Mouse (Mus musculus): ENCODE measurements around the gene Tmem217. TPM values are rescaled to one million over a fixed set of nuclear protein-coding genes. Genes with fewer than 3 reads are reported as not detected.
A peak's percentile ranks its signal among the peaks of the same experiment; 100 is the strongest.
"Not testable (repeated sequence)": the region's sequence is repeated elsewhere in the genome, so short reads cannot be mapped to it uniquely, and the experiment has no call there.

Tmem217 gene
- polyA plus RNA-seq, 1 experiment from 2014 or later = 0.49 TPM

DNA sequence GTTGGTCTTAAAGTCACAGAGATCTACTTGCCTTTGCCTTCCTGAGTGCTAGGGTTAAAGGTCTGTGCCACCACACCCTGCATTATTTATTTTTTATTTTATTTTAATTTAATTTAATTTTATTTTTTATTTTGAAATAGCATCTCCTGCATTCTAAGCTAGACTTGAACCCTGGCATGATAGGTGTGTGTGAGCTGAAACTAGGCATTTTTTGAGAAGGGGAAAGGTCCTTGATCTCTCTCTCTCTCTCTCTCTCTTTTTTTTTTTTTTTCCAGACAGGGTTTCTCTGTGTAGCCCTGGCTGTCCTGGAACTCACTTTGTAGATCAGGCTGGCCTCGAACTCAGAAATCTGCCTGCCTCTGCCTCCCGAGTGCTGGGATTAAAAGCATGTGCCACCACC lies 53.2 kb downstream of the Tmem217 start:
- ATAC-seq; H3K27me3 ChIP-seq (replicated peaks); H3K4me3 ChIP-seq (replicated peaks); H3K27ac ChIP-seq; H3K9me3 ChIP-seq; H3K4me2 ChIP-seq (replicated peaks); H3K4me1 ChIP-seq (replicated peaks); H3K36me3 ChIP-seq; H3K9ac ChIP-seq: not testable (repeated sequence)
- whole genome bisulfite sequencing = 93% methylated on average over 2 of the region's 2 CpGs

DNA sequence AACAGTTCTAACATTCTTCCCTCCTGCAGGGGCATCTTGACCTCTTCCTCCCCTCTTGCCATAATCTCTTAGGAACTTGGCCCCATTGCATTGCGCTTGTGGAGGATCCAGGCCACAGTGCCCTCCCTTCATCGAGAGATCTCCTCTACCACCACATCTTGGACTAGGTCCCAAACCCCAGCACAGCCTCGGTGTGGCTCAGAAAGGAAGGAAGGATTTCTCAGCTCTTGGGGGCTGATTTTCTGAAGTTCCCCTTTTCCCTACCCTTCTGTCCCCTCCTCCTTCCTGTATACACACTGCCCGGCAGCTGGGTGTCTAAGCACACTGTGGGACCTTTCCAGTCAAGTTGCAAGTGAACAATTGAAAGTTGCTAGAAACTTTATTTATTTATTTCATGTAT lies 54.2 kb downstream of the Tmem217 start:
- Histone ChIP-seq H3K9me3 (no peaks in the 10 kb centered on the region), H3K36me3 (peaks cover 5% of the 10 kb centered on the region; the same call in 1 of the 2 replicates), H3K27me3 (replicated peaks) (no peaks in the 10 kb centered on the region), H3K27ac (no peak overlapping the region), H3K4me2 (replicated peaks) (no peak overlapping the region), H3K9ac (no peak overlapping the region), H3K4me1 (replicated peaks) (peaks cover 11% of the 10 kb centered on the region), H3K4me3 (replicated peaks) (no peak overlapping the region)
- WGBS = 39% methylated on average over 4 of the region's 4 CpGs
- ATAC-seq = no peak

DNA sequence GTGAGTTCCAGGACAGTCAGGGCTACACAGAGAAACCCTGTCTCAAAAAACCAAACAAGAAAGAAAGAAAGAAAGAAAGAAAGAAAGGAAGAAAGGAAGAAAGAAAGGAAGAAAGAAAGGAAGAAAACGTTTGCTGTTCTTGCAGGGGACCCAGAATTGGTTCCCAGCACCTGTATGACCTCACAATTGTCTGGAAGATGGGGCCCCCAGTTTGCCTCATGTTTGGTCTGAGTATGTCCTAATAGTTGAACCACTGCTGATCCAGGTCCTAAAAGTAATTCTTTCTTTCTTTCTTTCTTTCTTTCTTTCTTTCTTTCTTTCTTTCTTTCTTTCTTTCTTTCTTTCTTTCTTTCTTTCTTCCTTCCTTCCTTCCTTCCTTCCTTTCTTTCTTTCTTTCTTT lies 54.7 kb downstream of the Tmem217 start:
- H3K27me3 ChIP-seq (replicated peaks); ATAC-seq; H3K4me2 ChIP-seq (replicated peaks); H3K4me3 ChIP-seq (replicated peaks); H3K9ac ChIP-seq; H3K27ac ChIP-seq; H3K36me3 ChIP-seq; H3K9me3 ChIP-seq: not testable (repeated sequence)
- 60% methylated on average over 1 of the region's 1 CpGs for WGBS
- peaks cover 13% of the 10 kb centered on the region for H3K4me1 ChIP-seq (replicated peaks)

DNA sequence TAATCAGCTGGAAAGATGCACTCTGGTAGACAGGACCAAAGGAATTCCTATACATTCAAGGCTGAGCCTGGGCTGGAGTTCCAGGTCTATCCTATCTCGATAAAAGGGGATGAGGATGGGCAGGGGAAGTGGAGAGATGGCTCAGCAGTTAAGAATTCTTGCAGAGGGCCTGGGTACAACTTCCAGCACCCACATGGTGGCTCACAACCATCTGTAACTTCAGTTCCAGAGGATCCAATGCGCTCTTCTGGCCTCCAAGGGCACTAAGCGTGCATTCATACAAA lies 55.2 kb downstream of the Tmem217 start:
- Histone ChIP-seq H3K4me3 (replicated peaks) (no peak overlapping the region), H3K36me3 (peaks cover 5% of the 10 kb centered on the region; the same call in 1 of the 2 replicates), H3K27ac (no peak overlapping the region), H3K9me3 (no peaks in the 10 kb centered on the region), H3K9ac (no peak overlapping the region), H3K4me2 (replicated peaks) (no peak overlapping the region), H3K27me3 (replicated peaks) (no peaks in the 10 kb centered on the region), H3K4me1 (replicated peaks) (peaks cover 13% of the 10 kb centered on the region)
- whole genome bisulfite sequencing = 92% methylated on average over 3 of the region's 3 CpGs
- no peak for ATAC-seq

DNA sequence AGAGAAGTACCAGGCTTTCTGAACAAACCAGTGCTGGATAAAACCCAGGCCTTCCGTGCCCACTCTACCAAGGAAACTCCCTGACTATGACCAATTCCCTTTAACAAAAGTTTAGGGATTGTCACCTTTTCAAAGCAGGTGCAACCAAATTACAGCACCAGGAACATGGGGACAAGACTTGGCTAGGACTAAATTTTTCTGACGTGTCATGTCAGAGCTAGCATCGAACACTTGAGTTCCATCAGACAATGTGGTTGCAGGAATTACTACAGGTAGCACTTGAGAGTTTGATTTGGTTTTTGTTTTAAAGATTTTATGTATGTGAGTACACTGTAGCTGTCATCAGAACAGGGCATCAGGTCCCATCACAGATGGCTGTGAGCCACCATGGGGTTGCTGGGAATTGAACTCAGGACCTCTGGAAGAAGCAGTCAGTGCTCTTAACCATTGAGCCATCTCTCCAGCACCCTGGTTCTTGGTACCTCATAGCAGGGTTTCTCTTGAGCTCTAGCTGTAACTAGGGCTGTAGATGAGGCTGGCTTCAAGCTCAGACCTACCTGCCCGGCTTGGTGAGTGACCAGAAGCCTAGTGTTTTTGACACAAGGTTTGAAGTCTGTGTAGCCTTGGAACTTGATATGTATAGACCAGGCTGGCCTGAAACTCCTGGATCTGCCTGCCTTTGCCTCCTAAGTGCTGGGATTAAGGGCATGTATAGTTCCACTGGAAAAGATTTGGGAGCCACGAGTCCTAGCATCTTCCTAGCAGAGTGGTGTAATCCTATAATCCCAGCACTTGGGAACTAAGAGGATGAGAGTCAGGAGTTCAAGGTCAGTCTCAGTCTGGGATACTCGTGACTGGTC lies 55.7 kb downstream of the Tmem217 start:
- H3K4me3 ChIP-seq (replicated peaks) = no peak overlapping the region
- H3K27ac ChIP-seq = no peak overlapping the region
- no peak overlapping the region for H3K9ac ChIP-seq
- H3K9me3 ChIP-seq = no peaks in the 10 kb centered on the region
- no peak for ATAC-seq
- H3K4me1 ChIP-seq (replicated peaks) = peaks cover 13% of the 10 kb centered on the region
- H3K27me3 ChIP-seq (replicated peaks) = no peaks in the 10 kb centered on the region
- 81% methylated on average over 6 of the region's 6 CpGs for WGBS
- H3K36me3 ChIP-seq = peaks cover 5% of the 10 kb centered on the region; the same call in 1 of the 2 replicates
- H3K4me2 ChIP-seq (replicated peaks) = no peak overlapping the region

DNA sequence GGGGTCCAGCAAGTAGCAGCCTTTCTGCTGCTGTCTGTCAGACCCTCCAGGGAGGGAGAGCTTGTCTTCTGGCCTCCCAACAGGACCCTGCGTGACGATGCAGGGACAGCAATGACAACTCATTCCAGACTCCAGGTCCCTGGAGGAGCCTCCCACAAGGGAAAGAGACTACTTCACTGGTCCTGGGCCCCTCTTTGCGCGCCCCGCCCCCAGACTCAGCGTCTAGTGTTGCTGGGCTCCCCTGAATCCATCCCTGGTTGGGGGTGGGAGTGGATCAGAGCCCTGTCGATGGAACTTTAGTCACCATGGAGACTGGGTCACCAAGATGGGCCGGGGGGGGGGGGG lies 57.5 kb downstream of the Tmem217 start:
- H3K4me3 ChIP-seq (replicated peaks) = no peak overlapping the region
- no peaks in the 10 kb centered on the region for H3K9me3 ChIP-seq
- H3K27me3 ChIP-seq (replicated peaks) = no peaks in the 10 kb centered on the region
- H3K9ac ChIP-seq = no peak overlapping the region
- H3K4me1 ChIP-seq (replicated peaks) = peaks cover 13% of the 10 kb centered on the region
- no peak overlapping the region for H3K27ac ChIP-seq
- no peak overlapping the region for H3K4me2 ChIP-seq (replicated peaks)
- no peak for ATAC-seq
- H3K36me3 ChIP-seq = peaks cover 5% of the 10 kb centered on the region; the same call in 1 of the 2 replicates
- WGBS = 67% methylated on average over 7 of the region's 8 CpGs

DNA sequence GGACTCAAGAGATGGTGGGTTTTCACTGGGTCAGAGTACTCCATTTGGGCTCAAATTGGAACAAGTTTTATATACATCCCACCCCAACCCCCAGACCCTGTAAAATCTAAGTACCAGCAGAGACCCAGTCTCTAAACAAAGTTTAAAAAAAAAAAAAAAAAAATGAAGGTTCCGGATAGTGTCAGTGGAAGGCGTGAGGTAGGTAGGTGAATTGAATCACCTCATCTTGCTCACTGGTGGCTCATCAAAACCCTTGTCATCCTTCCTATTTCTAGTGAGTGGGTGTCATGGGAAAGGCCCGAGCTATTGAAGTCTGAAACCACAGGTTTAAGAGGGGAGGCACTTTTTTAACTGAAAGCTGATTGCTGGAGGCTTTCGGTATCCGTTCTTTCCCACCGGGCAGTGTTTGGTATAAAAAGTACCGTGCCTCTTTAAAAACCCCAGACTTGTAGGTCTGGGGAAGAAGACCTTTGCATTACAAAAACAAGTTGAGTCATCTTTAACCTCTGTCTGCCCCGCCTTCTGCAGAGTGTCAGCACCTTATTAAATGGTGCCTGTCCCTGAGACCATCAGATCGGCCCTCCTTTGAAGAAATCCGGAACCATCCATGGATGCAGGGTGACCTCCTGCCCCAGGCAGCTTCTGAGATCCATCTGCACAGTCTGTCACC lies 58.0 kb downstream of the Tmem217 start:
- peaks cover 16% of the 10 kb centered on the region for H3K4me1 ChIP-seq (replicated peaks)
- H3K9me3 ChIP-seq = no peaks in the 10 kb centered on the region
- no peak overlapping the region for H3K27ac ChIP-seq
- no peak overlapping the region for H3K9ac ChIP-seq
- no peaks in the 10 kb centered on the region for H3K27me3 ChIP-seq (replicated peaks)
- H3K4me3 ChIP-seq (replicated peaks) = no peak overlapping the region
- no peak for ATAC-seq
- peaks cover 5% of the 10 kb centered on the region; the same call in 1 of the 2 replicates for H3K36me3 ChIP-seq
- no peak overlapping the region for H3K4me2 ChIP-seq (replicated peaks)
- 77% methylated on average over 10 of the region's 10 CpGs for WGBS

DNA sequence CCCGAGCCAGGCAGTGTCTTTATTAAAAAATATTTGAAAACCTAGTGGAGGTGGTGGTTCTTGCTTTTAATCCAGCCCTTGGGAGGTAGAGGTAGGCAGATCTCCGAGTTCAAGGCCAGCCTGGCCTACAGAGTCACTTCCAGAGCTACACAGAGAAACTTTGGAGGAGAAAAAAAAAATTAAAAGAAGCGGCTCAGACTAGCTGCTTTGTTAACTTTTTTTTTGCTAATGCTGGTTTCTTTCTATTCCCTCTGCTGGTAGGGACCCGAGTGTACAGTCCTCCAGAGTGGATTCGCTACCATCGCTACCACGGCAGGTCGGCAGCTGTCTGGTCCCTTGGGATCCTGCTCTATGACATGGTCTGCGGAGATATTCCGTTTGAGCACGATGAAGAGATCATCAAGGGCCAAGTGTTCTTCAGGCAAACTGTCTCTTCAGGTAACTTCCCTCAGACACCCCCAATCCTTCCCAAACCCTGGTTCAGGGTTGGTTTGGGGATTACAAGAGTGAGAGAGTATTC lies 58.7 kb downstream of the Tmem217 start:
- ATAC-seq = no peak
- H3K4me2 ChIP-seq (replicated peaks) = peak overlapping the region; percentile 84
- WGBS = 80% methylated on average over 11 of the region's 11 CpGs
- no peaks in the 10 kb centered on the region for H3K9me3 ChIP-seq
- H3K4me1 ChIP-seq (replicated peaks) = peaks cover 20% of the 10 kb centered on the region
- H3K36me3 ChIP-seq = peaks cover 5% of the 10 kb centered on the region; the same call in 1 of the 2 replicates
- no peak overlapping the region; the same call in 1 of the 2 replicates for H3K9ac ChIP-seq
- 0 out of 2 replicates have a peak overlapping the region, but pooled peaks have one; percentile 83 for H3K4me3 ChIP-seq (replicated peaks)
- no peaks in the 10 kb centered on the region for H3K27me3 ChIP-seq (replicated peaks)
- H3K27ac ChIP-seq = no peak overlapping the region

DNA sequence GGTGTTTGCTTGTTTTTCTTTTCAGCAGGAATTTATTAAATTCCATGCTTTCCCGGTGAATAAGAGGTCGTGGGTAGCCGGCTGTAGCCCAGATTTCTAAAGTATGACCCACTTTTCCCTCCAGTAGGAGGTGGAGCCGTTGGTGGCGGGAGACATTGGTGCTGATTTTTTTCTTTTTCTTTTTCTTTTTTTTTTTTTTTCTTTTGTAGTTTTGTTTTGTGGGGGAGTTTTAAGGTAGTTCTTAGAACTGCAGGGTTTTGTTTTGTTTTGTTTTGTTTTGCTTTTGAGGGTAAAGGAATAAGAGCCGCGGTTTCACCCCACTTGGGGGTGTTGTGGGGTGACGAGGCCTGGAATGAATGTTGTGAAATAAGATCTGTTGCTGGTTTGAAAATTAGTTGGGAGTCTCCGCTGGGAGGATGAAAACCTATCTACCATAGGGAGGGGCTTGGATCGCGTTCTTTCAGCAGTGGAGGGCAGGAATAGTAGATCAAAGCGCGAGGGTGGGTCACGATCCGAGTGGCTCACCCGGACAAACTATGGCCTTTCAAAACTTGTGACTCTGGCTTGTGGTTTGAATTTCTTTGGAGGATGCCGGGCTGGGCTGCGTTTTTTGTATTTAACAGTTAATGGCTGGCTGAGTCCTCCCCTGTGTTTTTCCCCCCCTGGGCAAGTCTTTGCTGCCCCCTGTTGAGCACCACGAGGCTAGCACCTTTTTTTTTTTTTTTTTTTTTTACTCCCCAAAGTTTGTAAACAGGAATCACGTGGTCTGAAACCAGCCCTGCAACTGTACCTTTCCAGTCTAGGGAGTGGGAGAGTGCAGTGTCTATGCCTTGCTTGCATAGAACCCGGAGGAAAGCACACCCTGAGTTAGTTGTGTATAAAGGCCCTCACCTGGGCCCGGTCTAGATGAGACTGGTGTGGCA lies 59.7 kb downstream of the Tmem217 start:
- Histone ChIP-seq H3K4me1 (replicated peaks) (peaks cover 20% of the 10 kb centered on the region), H3K9ac (peak overlapping the region; percentile 93), H3K4me3 (replicated peaks) (peak overlapping the region; percentile 83), H3K9me3 (no peaks in the 10 kb centered on the region), H3K27me3 (replicated peaks) (no peaks in the 10 kb centered on the region), H3K36me3 (peaks cover 5% of the 10 kb centered on the region; the same call in 1 of the 2 replicates), H3K4me2 (replicated peaks) (peak overlapping the region; percentile 84), H3K27ac (peak overlapping the region; percentile 92)
- ATAC-seq = 0 out of 2 replicates have a peak, but pooled peaks have one; percentile 10
- 2% methylated on average over 22 of the region's 22 CpGs for WGBS

DNA sequence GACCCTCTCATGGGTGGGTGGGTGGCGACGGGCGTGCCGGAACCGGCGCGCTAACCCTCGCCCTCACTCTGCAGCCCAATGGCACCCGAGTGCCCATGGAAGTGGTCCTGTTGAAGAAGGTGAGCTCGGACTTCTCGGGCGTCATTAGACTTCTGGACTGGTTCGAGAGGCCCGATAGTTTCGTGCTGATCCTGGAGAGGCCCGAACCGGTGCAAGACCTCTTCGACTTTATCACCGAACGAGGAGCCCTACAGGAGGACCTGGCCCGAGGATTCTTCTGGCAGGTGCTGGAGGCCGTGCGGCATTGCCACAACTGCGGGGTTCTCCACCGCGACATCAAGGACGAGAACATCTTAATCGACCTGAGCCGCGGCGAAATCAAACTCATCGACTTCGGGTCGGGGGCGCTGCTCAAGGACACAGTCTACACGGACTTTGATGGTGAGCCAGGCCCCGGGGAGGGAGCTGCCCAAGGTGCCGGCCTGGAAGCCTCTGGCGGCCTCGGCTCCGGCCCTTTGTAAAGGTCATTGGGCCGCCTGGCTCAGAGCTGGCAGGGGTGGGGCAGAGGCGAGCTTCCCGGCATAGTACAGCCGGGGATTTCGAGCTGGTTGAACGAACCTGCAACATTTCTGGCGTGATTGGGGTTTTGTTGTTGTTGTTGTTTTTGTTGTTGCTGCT lies 60.5 kb downstream of the Tmem217 start:
- H3K27me3 ChIP-seq (replicated peaks) = no peaks in the 10 kb centered on the region
- under 1% methylated on average over 48 of the region's 48 CpGs for whole genome bisulfite sequencing
- H3K4me3 ChIP-seq (replicated peaks) = peak overlapping the region; percentile 83
- H3K9ac ChIP-seq = peak overlapping the region; percentile 93
- ATAC-seq = no peak
- H3K4me2 ChIP-seq (replicated peaks) = peak overlapping the region; percentile 84
- peaks cover 20% of the 10 kb centered on the region for H3K4me1 ChIP-seq (replicated peaks)
- H3K27ac ChIP-seq = peak overlapping the region; percentile 92
- H3K9me3 ChIP-seq = no peaks in the 10 kb centered on the region
- peaks cover 5% of the 10 kb centered on the region; the same call in 1 of the 2 replicates for H3K36me3 ChIP-seq

DNA sequence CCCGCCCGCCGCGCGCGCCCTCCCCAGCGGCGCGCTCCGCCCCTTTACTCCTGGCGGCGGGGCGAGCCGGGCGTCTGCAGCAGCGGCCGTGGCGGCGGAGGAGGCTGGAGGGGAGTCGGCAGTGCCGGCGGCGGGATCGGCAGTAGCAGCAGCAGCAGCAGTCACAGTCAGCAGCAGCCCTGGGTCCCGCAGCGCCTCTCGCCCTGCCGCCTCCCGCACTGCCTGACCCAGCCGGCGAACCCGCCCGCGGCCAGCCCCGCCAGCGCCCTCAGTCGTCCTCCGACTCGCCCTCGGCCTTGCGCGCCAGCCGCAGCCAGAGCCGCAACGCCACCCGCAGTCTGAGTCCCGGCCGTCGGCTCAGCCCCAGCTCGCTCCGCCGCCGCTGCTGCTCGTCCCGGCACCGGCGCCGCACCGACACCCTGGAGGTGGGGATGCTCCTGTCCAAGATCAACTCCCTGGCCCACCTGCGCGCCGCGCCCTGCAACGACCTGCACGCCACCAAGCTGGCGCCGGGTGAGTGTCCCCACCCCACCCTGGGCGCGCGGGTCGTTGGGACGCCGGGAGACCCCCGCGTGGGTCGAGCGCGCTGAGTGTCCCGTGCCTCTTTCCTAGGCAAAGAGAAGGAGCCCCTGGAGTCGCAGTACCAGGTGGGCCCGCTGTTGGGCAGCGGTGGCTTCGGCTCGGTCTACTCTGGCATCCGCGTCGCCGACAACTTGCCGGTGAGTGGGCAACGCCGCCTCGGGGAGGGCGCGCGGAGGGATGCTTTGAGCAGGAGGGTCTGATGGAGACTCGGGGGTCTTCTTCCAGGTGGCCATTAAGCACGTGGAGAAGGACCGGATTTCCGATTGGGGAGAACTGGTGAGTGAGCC lies 61.2 kb downstream of the Tmem217 start, which contains the start of gene Pim1:
TSS of gene Pim1 (plus strand) at position 41 of the 869 bp plus-strand sequence.
- no peaks in the 10 kb centered on the region for H3K27me3 ChIP-seq (replicated peaks)
- peak within 1 kb of the TSS; percentile 83 for H3K4me3 ChIP-seq (replicated peaks)
- H3K4me1 ChIP-seq (replicated peaks) = peaks cover 20% of the 10 kb centered on the region
- peaks cover 5% of the 10 kb centered on the region; the same call in 1 of the 2 replicates for H3K36me3 ChIP-seq
- H3K4me2 ChIP-seq (replicated peaks) = peak within 1 kb of the TSS; percentile 90
- no peaks in the 10 kb centered on the region for H3K9me3 ChIP-seq
- H3K9ac ChIP-seq = peak within 1 kb of the TSS; percentile 93
- peak within 1 kb of the TSS; percentile 92 for H3K27ac ChIP-seq
- no peak for ATAC-seq
- WGBS = under 1% methylated on average over 85 of the region's 99 CpGs

Measured in intestine, embryonic 15.5 days (tissue).